Comparison of ENCODE assay signal across 27 mouse cellular contexts in genomic region chr5:135535867-135536266, GRCm38 (mm10). TPM values are rescaled to one million over a fixed set of nuclear protein-coding genes. Genes with fewer than 3 reads are reported as not detected.
A peak's percentile ranks its signal among the peaks of the same experiment; 100 is the strongest.
DNase-seq lines count a peak whose midpoint lies in the region; ATAC-seq and TF ChIP-seq lines count a peak whose summit lies in the region.
"Had no signal": no experiment of that assay in that cellular context is flagged by ENCODE, and none has a peak within 500 bp of the region (broad histone marks: within the 10 kb centered on the region; RNA-seq: fewer than 3 reads in every experiment).

No protein-coding gene starts in this region.

- ATAC-seq in lung, postnatal 0 days = no peak
- ATAC-seq: forebrain, embryonic 13.5 days; forebrain, embryonic 15.5 days; forebrain, postnatal 0 days had no signal

- no peak overlapping the region for H3K4me2 ChIP-seq in lung, postnatal 0 days (replicated peaks; ENCODE audit: low read depth, low read length)
- H3K4me2 ChIP-seq: embryonic facial prominence, embryonic 12.5 days; forebrain, embryonic 13.5 days; forebrain, embryonic 15.5 days had no signal

- H3K9ac ChIP-seq in lung, postnatal 0 days (replicated peaks; ENCODE audit: low read depth) = no peak overlapping the region
- H3K9ac ChIP-seq: embryonic facial prominence, embryonic 12.5 days; forebrain, embryonic 13.5 days; forebrain, embryonic 15.5 days; forebrain, postnatal 0 days had no signal

- H3K9me3 ChIP-seq in lung, postnatal 0 days (ENCODE audit: low read length) = no peaks in the 10 kb centered on the region
- H3K9me3 ChIP-seq: embryonic facial prominence, embryonic 10.5 days; embryonic facial prominence, embryonic 12.5 days; forebrain, embryonic 13.5 days; forebrain, embryonic 15.5 days had no signal

- no peak overlapping the region for H3K4me3 ChIP-seq in gastrocnemius, adult 2 months
- H3K4me3 ChIP-seq in lung, postnatal 0 days (ENCODE audit: low read depth, low read length) = no peak overlapping the region
- H3K4me3 ChIP-seq: embryonic facial prominence, embryonic 10.5 days; embryonic facial prominence, embryonic 12.5 days; forebrain, embryonic 13.5 days; forebrain, embryonic 15.5 days had no signal

- H3K27me3 ChIP-seq in lung, postnatal 0 days (replicated peaks; ENCODE audit: insufficient read depth, low read length) = no peaks in the 10 kb centered on the region
- H3K27me3 ChIP-seq: embryonic facial prominence, embryonic 12.5 days; forebrain, embryonic 13.5 days; forebrain, embryonic 15.5 days had no signal

- H3K4me1 ChIP-seq in lung, postnatal 0 days (ENCODE audit: insufficient read depth, low read depth, low read length) = peaks cover 12% of the 10 kb centered on the region; the same call in 1 of the 2 replicates
- H3K4me1 ChIP-seq: embryonic facial prominence, embryonic 10.5 days; embryonic facial prominence, embryonic 12.5 days; forebrain, embryonic 13.5 days; forebrain, embryonic 15.5 days had no signal

- intact Hi-C loops in gastrocnemius, adult 2 months (cut with DNase I) = no loop called here
- intact Hi-C loops in gastrocnemius, postnatal 36 days (cut with DNase I) = no loop called here

- TF ChIP-seq EP300 in lung, postnatal 0 days (IDR thresholded peaks at IDR 0.05) = peak; percentile 57

- no peak for DNase-seq in gastrocnemius, adult 2 months
- DNase-seq in gastrocnemius, postnatal 36 days = no peak
- no peak for DNase-seq in lung, postnatal 0 days (ENCODE audit: low spot score)
- no peak for DNase-seq in lung, postnatal 4 days
- DNase-seq in 416B (ENCODE audit: low read depth) = peak; percentile 53
- DNase-seq: adrenal gland, adult 2 months; adrenal gland, postnatal 10 days; adrenal gland, postnatal 25 days; cerebellum, adult 11 months; cerebellum, adult 18-20 months; cerebellum, adult 8-10 months; cerebellum, adult 9-11 months; cerebellum, postnatal 14 days; cerebellum, postnatal 36 days; forebrain, postnatal 0 days had no signal

- no peak for TF ChIP-seq CTCF in gastrocnemius, adult 2 months (IDR thresholded peaks at IDR 0.05)
- no peak for TF ChIP-seq CTCF in lung, postnatal 0 days (IDR thresholded peaks at IDR 0.05)

- H3K36me3 ChIP-seq in lung, postnatal 0 days (ENCODE audit: insufficient read depth, low read length) = no peaks in the 10 kb centered on the region
- H3K36me3 ChIP-seq: embryonic facial prominence, embryonic 10.5 days; forebrain, embryonic 15.5 days had no signal

- peak overlapping the region; percentile 53 for H3K27ac ChIP-seq in gastrocnemius, adult 2 months
- no peak overlapping the region for H3K27ac ChIP-seq in lung, postnatal 0 days (ENCODE audit: low read length)
- H3K27ac ChIP-seq: embryonic facial prominence, embryonic 10.5 days; embryonic facial prominence, embryonic 12.5 days; forebrain, embryonic 13.5 days; forebrain, embryonic 15.5 days had no signal

RNA-seq across cellular contexts. Expression of gene Hip1, which starts 9.1 kb away (rescaled TPM):
- 10 to 100 TPM; 19.6 to 22.9 TPM for total RNA-seq in gastrocnemius, adult 2 months (2021)
- total RNA-seq in gastrocnemius, postnatal 36 days (2021) = 10 to 100 TPM; 23.5 to 25.4 TPM
- 17.7 and 20.8 TPM in 2 replicates for polyA plus RNA-seq in lung, postnatal 0 days (2015; fragmentation: Nextera tagmentation; extraction: Ambion mirVana)

RNA-seq across cellular contexts. Expression of gene Ccl26, which starts 27.5 kb away (rescaled TPM):
- not detected for total RNA-seq in gastrocnemius, adult 2 months (2021)
- not detected for total RNA-seq in gastrocnemius, postnatal 36 days (2021)
- polyA plus RNA-seq in lung, postnatal 0 days (2015; fragmentation: Nextera tagmentation; extraction: Ambion mirVana) = not detected in 2 replicates
- total RNA-seq: adrenal gland, adult 2 months; adrenal gland, postnatal 10 days; adrenal gland, postnatal 25 days; adrenal gland, postnatal 4 days; common myeloid progenitor, adult 5-6 weeks; ES-E14; forebrain, postnatal 0 days; MEL had no signal
- polyA plus RNA-seq: adrenal gland, adult 2 months; brain, embryonic 14.5 days; C2C12; embryonic facial prominence, embryonic 10.5 days; embryonic facial prominence, embryonic 12.5 days; embryonic facial prominence, embryonic 14.5 days; forebrain, embryonic 11.5 days; forebrain, embryonic 13.5 days; forebrain, embryonic 15.5 days; forebrain, postnatal 0 days had no signal

RNA-seq across cellular contexts. Expression of gene Ccl24, which starts 37.0 kb away (rescaled TPM):
- total RNA-seq in gastrocnemius, adult 2 months (2021) = 1 to 10 TPM in 1 of 2 experiments, under 1 TPM in 1; 0.66 to 1.3 TPM
- 1 to 10 TPM in 1 of 2 experiments, under 1 TPM in 1; 0.44 to 1.5 TPM for total RNA-seq in gastrocnemius, postnatal 36 days (2021)
- 0.71 and 0.84 TPM in 2 replicates for polyA plus RNA-seq in lung, postnatal 0 days (2015; fragmentation: Nextera tagmentation; extraction: Ambion mirVana)
- total RNA-seq: common myeloid progenitor, adult 5-6 weeks; ES-E14; MEL had no signal
- polyA plus RNA-seq: C2C12 had no signal
